Mouse (Mus musculus) heart, adult 2 months (tissue): ENCODE measurements around the gene Mansc1.

ENCODE experiments used
- CTCF ChIP-seq: fragments of 200-600 bp; IDR thresholded peaks from 2 replicates; pipeline ENCODE4 v1.8.1; 2022; ENCODE audit warnings: antibody characterized with exemption, mild to moderate bottlenecking, moderate library complexity
- EP300 ChIP-seq: fragments of 200-500 bp; IDR thresholded peaks from 2 replicates; pipeline ENCODE4 v1.6.1; 2011; ENCODE audit warnings: low read depth, low read length, control low read depth; ENCODE audit not compliant: insufficient read depth

GRCm38 (mm10) chr6:134566248-134566817 is 66.0 kb downstream of the Mansc1 start:
- TF ChIP-seq CTCF: no peak
- TF ChIP-seq EP300: no peak
